8 mouse cellular contexts compared by ENCODE assay signal in genomic region chr3:68508629-68509028, GRCm38 (mm10).
DNase-seq lines count a peak whose midpoint lies in the region; ATAC-seq lines count a peak whose summit lies in the region.

No protein-coding gene starts in this region.

- H3K27ac ChIP-seq in intestine, embryonic 16.5 days (ENCODE audit: low read length): no peak overlapping the region

- peaks cover 14% of the 10 kb centered on the region for H3K4me1 ChIP-seq in intestine, embryonic 16.5 days (ENCODE audit: control insufficient read depth, insufficient read depth, low read length)

- ATAC-seq in intestine, embryonic 16.5 days: peak; percentile 56

- peak; percentile 57 to 66 for DNase-seq in left cerebral cortex, adult 18-20 months (ENCODE audit: low spot score in 2 of 2)
- no peak for DNase-seq in left cerebral cortex, postnatal 14 days (ENCODE audit: low spot score in 2 of 2)
- peak; percentile 87 for DNase-seq in adrenal gland, postnatal 14 days
- DNase-seq in gastrocnemius, adult 8-10 months (ENCODE audit: low spot score in 2 of 2): peak; percentile 53 to 56
- DNase-seq in lung, adult 18-20 months: peak; percentile 78 to 89
- DNase-seq in testis, postnatal 10 days (ENCODE audit: low spot score): peak; percentile 66
- no peak for DNase-seq in spleen, postnatal 36 days (ENCODE audit: low spot score in 2 of 2)

- H3K9me3 ChIP-seq in intestine, embryonic 16.5 days (ENCODE audit: control insufficient read depth, low read length): no peaks in the 10 kb centered on the region

- H3K4me2 ChIP-seq in intestine, embryonic 16.5 days (ENCODE audit: low read depth, low read length): no peak overlapping the region

- no peaks in the 10 kb centered on the region for H3K36me3 ChIP-seq in intestine, embryonic 16.5 days (ENCODE audit: control insufficient read depth, insufficient read depth, low read length)

- H3K9ac ChIP-seq in intestine, embryonic 16.5 days (ENCODE audit: low read depth, low read length): no peak overlapping the region

- no peak overlapping the region for H3K4me3 ChIP-seq in intestine, embryonic 16.5 days (ENCODE audit: low read length)

- no peaks in the 10 kb centered on the region for H3K27me3 ChIP-seq in intestine, embryonic 16.5 days (replicated peaks; ENCODE audit: control insufficient read depth, insufficient read depth, low read length)

- 44% methylated on average over 6 of the region's 6 CpGs for WGBS in intestine, embryonic 16.5 days

- intact Hi-C loops in left cerebral cortex, postnatal 14 days (cut with DNase I): no loop called here

Comparison
In these comparisons a context has a peak if more than half of its experiments do, and no peak if none do; other contexts are left out.
1. DNase-seq: peak in left cerebral cortex, adult 18-20 months (2 of 2), adrenal gland, postnatal 14 days (single experiment), gastrocnemius, adult 8-10 months (2 of 2), lung, adult 18-20 months (2 of 2) and testis, postnatal 10 days (single experiment); none in left cerebral cortex, postnatal 14 days (0 of 2) and spleen, postnatal 36 days (0 of 2).